ENCODE assay signal across 9 mouse cellular contexts in the genomic region with DNA sequence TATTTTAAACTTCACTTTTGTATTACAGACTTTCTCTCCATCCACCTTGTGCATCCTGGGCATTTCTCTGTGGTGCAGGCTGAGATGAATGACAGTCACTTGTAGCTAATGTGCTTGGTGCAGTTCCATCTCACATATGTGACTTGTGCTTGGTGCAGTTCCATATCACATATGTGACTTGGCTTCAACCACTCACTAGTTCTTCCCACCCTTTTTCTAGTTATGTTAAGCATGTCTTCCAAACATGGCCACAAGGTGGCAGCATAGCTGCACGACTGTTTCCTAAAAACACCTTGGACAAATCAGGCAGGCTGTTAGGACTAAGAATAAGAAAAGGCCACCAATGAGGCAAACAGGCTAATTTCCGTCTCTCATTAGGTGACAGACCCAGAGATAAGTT. TPM values are rescaled to one million over a fixed set of nuclear protein-coding genes. Genes with fewer than 3 reads are reported as not detected.
A peak's percentile ranks its signal among the peaks of the same experiment; 100 is the strongest.
DNase-seq lines count a peak whose midpoint lies in the region; ATAC-seq and TF ChIP-seq lines count a peak whose summit lies in the region.
"Had no signal": no experiment of that assay in that cellular context is flagged by ENCODE, and none has a peak within 500 bp of the region (broad histone marks: within the 10 kb centered on the region; RNA-seq: fewer than 3 reads in every experiment).

No protein-coding gene starts in this region.

- H3K27ac ChIP-seq in midbrain, embryonic 14.5 days (replicated peaks; ENCODE audit: low read depth, low read length), result no peak overlapping the region
- H3K27ac ChIP-seq in spleen, adult 2 months (ENCODE audit: insufficient read depth, low read length), result no peak overlapping the region

- intact Hi-C loops in heart, postnatal 25 days (cut with DNase I), result loop anchor here (1.0 kb wide), 2 partner anchors 104 to 189 kb away; no protein-coding TSS in a partner anchor
- intact Hi-C loops in left cerebral cortex, postnatal 25 days (cut with DNase I), result loop anchor here (1.0 to 10.0 kb wide), 3 partner anchors 104 to 293 kb away; no protein-coding TSS in a partner anchor

- TF ChIP-seq POLR2A in spleen, adult 2 months (IDR thresholded peaks at IDR 0.05; ENCODE audit: low read depth, low read length), result no peak

- peak; percentile 68; the same call in 1 of the 2 replicates for TF ChIP-seq CTCF in spleen, adult 2 months (IDR thresholded peaks at IDR 0.05; ENCODE audit: extremely low read depth, insufficient read depth, insufficient read length, insufficient replicate concordance)

- no peak overlapping the region for H3K9ac ChIP-seq in midbrain, embryonic 14.5 days (replicated peaks; ENCODE audit: low read length)

- H3K4me3 ChIP-seq in midbrain, embryonic 14.5 days (replicated peaks; ENCODE audit: low read depth, low read length), result no peak overlapping the region
- no peak overlapping the region for H3K4me3 ChIP-seq in spleen, adult 2 months (ENCODE audit: extremely low read depth, insufficient read depth, insufficient read length)
- H3K4me3 ChIP-seq: myocyte had no signal

- no peaks in the 10 kb centered on the region for H3K27me3 ChIP-seq in midbrain, embryonic 14.5 days (ENCODE audit: control insufficient read depth, insufficient read depth, low read length)
- H3K27me3 ChIP-seq in spleen, adult 2 months (ENCODE audit: control insufficient read depth, insufficient read depth, low read length), result no peaks in the 10 kb centered on the region

- peak; percentile 95 for DNase-seq in heart, adult 11 months
- DNase-seq in heart, postnatal 25 days (ENCODE audit: low spot score), result no peak
- DNase-seq in cerebellum, postnatal 10 days, result peak; percentile 90 to 93
- peak; percentile 83 to 86 for DNase-seq in frontal cortex, postnatal 25 days (ENCODE audit: low spot score in 2 of 2)
- DNase-seq in kidney, adult 18-20 months, result peak; percentile 88
- DNase-seq in left cerebral cortex, postnatal 25 days (ENCODE audit: low spot score in 2 of 2), result peak; percentile 85 to 91
- peak; percentile 96 for DNase-seq in midbrain, embryonic 14.5 days
- DNase-seq in spleen, adult 2 months (ENCODE audit: low read depth in 1 of 2, low spot score in 2 of 2), result peak; percentile 64 to 72

- H3K4me2 ChIP-seq in midbrain, embryonic 14.5 days (ENCODE audit: low read length), result no peak overlapping the region

- no peaks in the 10 kb centered on the region for H3K9me3 ChIP-seq in midbrain, embryonic 14.5 days (ENCODE audit: control insufficient read depth, low read length)

- peak; percentile 50; the same call in 1 of the 2 replicates for ATAC-seq in midbrain, embryonic 14.5 days (ENCODE audit: low FRiP score, low TSS enrichment)

- H3K4me1 ChIP-seq in midbrain, embryonic 14.5 days (ENCODE audit: control insufficient read depth, insufficient read depth, low read length), result no peaks in the 10 kb centered on the region
- no peaks in the 10 kb centered on the region for H3K4me1 ChIP-seq in spleen, adult 2 months (ENCODE audit: control insufficient read depth, insufficient read depth, insufficient read length)

- H3K36me3 ChIP-seq in midbrain, embryonic 14.5 days (ENCODE audit: control insufficient read depth, insufficient read depth, low read length), result no peaks in the 10 kb centered on the region
- no peaks in the 10 kb centered on the region for H3K36me3 ChIP-seq in spleen, adult 2 months (ENCODE audit: control insufficient read depth, insufficient read depth, low read length)

- 4% methylated on average over 2 of the region's 2 CpGs for WGBS in midbrain, embryonic 14.5 days
- WGBS in spleen, adult 2 months, result 5% methylated on average over 2 of the region's 2 CpGs

RNA-seq across cellular contexts. Expression of gene Slc6a19, which starts 13.6 kb away (rescaled TPM):
- total RNA-seq in heart, postnatal 25 days (2021), result not detected
- under 1 TPM in 1 of 2 experiments, not detected in 1; 0.18 TPM for total RNA-seq in left cerebral cortex, postnatal 25 days (2021)
- 0.18 and 0.19 TPM in 2 replicates for polyA plus RNA-seq in midbrain, embryonic 14.5 days (2014; fragmentation: Nextera tagmentation; extraction: Ambion mirVana)
- polyA plus RNA-seq in spleen, adult 2 months (2012; rRNA removed), result 0.28 and 0.44 TPM in 2 replicates

RNA-seq across cellular contexts. Expression of gene Slc12a7, which starts 14.7 kb away (rescaled TPM):
- total RNA-seq in heart, postnatal 25 days (2021), result 100 to 1,000 TPM; 162 to 182 TPM
- total RNA-seq in left cerebral cortex, postnatal 25 days (2021), result 1 to 10 TPM; 3.6 to 6.8 TPM
- polyA plus RNA-seq in midbrain, embryonic 14.5 days (2014; fragmentation: Nextera tagmentation; extraction: Ambion mirVana), result 7.0 and 12.6 TPM in 2 replicates
- polyA plus RNA-seq in spleen, adult 2 months (2012; rRNA removed), result 56.2 and 60.2 TPM in 2 replicates

RNA-seq across cellular contexts. Expression of gene Slc6a18, which starts 40.4 kb away (rescaled TPM):
- not detected for total RNA-seq in heart, postnatal 25 days (2021)
- not detected for total RNA-seq in left cerebral cortex, postnatal 25 days (2021)
- not detected in 2 replicates for polyA plus RNA-seq in midbrain, embryonic 14.5 days (2014; fragmentation: Nextera tagmentation; extraction: Ambion mirVana)
- polyA plus RNA-seq in spleen, adult 2 months (2012; rRNA removed), result 0.42 TPM in 1 of 2 replicates, not detected in the other
- polyA plus RNA-seq: myocyte had no signal

Comparison
In these comparisons a context has a peak if more than half of its experiments do, and no peak if none do; other contexts are left out.
1. RNA of gene Slc12a7, which starts 14.7 kb away (total RNA-seq): 162 to 182 TPM in heart, postnatal 25 days; 3.6 to 6.8 TPM in left cerebral cortex, postnatal 25 days; every median in the first group is over 10 times any median in the second.